Mouse (Mus musculus): Measurements from ENCODE around the gene Gsk3a.

DNA sequence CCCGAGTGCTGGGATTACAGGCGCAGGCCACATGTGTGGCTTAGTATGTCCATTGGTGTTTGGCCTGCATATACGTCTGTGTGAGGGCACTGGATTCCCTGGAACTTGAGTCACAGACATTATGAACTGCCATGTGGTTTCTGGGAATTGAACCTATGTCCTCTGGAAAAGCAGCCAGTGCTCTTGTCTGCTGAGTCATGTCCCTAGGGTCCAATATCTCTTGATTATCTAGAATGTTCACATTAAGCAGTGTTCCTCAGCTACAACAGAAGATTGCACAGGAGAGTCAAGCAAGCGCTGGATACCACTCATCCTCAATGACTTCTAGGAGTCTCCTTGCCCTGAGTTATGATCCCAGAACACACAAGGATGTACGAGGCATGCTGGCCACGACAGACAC, 53.6 kb downstream of the Gsk3a start:
- TF ChIP-seq POLR2A (IDR thresholded peaks at IDR 0.05; ENCODE audit: control insufficient read depth, extremely low read depth, insufficient read depth, low read length, poor library complexity) (no peak), CTCF (IDR thresholded peaks at IDR 0.05; ENCODE audit: borderline replicate concordance, control insufficient read depth, extremely low read depth, insufficient read depth, low read length, poor library complexity) (no peak)

All from thymus, adult 2 months (tissue).